Comparison of ENCODE assay signal across 13 mouse cellular contexts in genomic region chr10:27384636-27385035, GRCm38 (mm10).
DNase-seq lines count a peak whose midpoint lies in the region; ATAC-seq and TF ChIP-seq lines count a peak whose summit lies in the region.
"Had no signal": no experiment of that assay in that cellular context is flagged by ENCODE, and none has a peak within 500 bp of the region (broad histone marks: within the 10 kb centered on the region; RNA-seq: fewer than 3 reads in every experiment).

No protein-coding gene starts in this region.

- no peaks in the 10 kb centered on the region for H3K79me2 ChIP-seq in myocyte (ENCODE audit: control insufficient read depth, insufficient read depth)

- no peaks in the 10 kb centered on the region for H3K27me3 ChIP-seq in hindbrain, postnatal 0 days (ENCODE audit: insufficient read depth, low read length)
- no peaks in the 10 kb centered on the region for H3K27me3 ChIP-seq in hindbrain, embryonic 16.5 days (replicated peaks; ENCODE audit: control insufficient read depth, insufficient read depth, low read length)
- no peaks in the 10 kb centered on the region for H3K27me3 ChIP-seq in myocyte (ENCODE audit: control insufficient read depth, insufficient read depth, insufficient read length)
- H3K27me3 ChIP-seq in kidney, embryonic 14.5 days (ENCODE audit: control insufficient read depth, insufficient read depth, low read length), result no peaks in the 10 kb centered on the region
- H3K27me3 ChIP-seq: lung, embryonic 15.5 days; stomach, embryonic 15.5 days had no signal

- H3K27ac ChIP-seq in hindbrain, postnatal 0 days, result no peak overlapping the region
- H3K27ac ChIP-seq in hindbrain, embryonic 16.5 days (ENCODE audit: low read depth, low read length), result no peak overlapping the region
- no peak overlapping the region for H3K27ac ChIP-seq in kidney, embryonic 14.5 days (ENCODE audit: low read depth, low read length)
- H3K27ac ChIP-seq: hindbrain, embryonic 14.5 days; kidney, postnatal 0 days; lung, embryonic 15.5 days; stomach, embryonic 15.5 days had no signal

- no peak overlapping the region for H3K4me2 ChIP-seq in hindbrain, postnatal 0 days (ENCODE audit: low read depth, low read length)
- no peak overlapping the region for H3K4me2 ChIP-seq in hindbrain, embryonic 16.5 days (ENCODE audit: low read length)
- peak overlapping the region; percentile 25 for H3K4me2 ChIP-seq in myocyte (ENCODE audit: low read depth)
- no peak overlapping the region for H3K4me2 ChIP-seq in kidney, embryonic 14.5 days (replicated peaks; ENCODE audit: low read depth, low read length)
- H3K4me2 ChIP-seq: hindbrain, embryonic 14.5 days; lung, embryonic 15.5 days; stomach, embryonic 15.5 days had no signal

- H3ac ChIP-seq in myocyte (ENCODE audit: control insufficient read depth, insufficient read length), result no peak overlapping the region

- ATAC-seq in hindbrain, postnatal 0 days, result no peak; the same call in 1 of the 2 replicates
- ATAC-seq in hindbrain, embryonic 16.5 days, result no peak
- ATAC-seq in kidney, embryonic 14.5 days (ENCODE audit: low FRiP score, low TSS enrichment), result no peak

- WGBS in hindbrain, postnatal 0 days, result 66% methylated on average over 4 of the region's 4 CpGs
- WGBS in hindbrain, embryonic 16.5 days, result 73% methylated on average over 4 of the region's 4 CpGs
- WGBS in kidney, embryonic 14.5 days, result 81% methylated on average over 4 of the region's 4 CpGs

- no peak for TF ChIP-seq CTCF in hindbrain, postnatal 0 days (IDR thresholded peaks at IDR 0.05; ENCODE audit: low read depth)

- H3K4me3 ChIP-seq in hindbrain, postnatal 0 days (ENCODE audit: low read length), result no peak overlapping the region
- no peak overlapping the region for H3K4me3 ChIP-seq in hindbrain, embryonic 16.5 days (ENCODE audit: low read length)
- no peak overlapping the region for H3K4me3 ChIP-seq in myocyte
- H3K4me3 ChIP-seq in kidney, embryonic 14.5 days (ENCODE audit: low read length), result no peak overlapping the region
- H3K4me3 ChIP-seq: erythroblast, embryonic 14.5 days; lung, embryonic 15.5 days; stomach, embryonic 15.5 days had no signal

- no peaks in the 10 kb centered on the region for H3K36me3 ChIP-seq in hindbrain, postnatal 0 days (ENCODE audit: insufficient read depth, low read length)
- H3K36me3 ChIP-seq in hindbrain, embryonic 16.5 days (ENCODE audit: control insufficient read depth, insufficient read depth, low read length), result no peaks in the 10 kb centered on the region
- H3K36me3 ChIP-seq in myocyte (ENCODE audit: control insufficient read depth, insufficient read depth), result no peaks in the 10 kb centered on the region
- H3K36me3 ChIP-seq in kidney, embryonic 14.5 days (ENCODE audit: control insufficient read depth, insufficient read depth, low read length), result no peaks in the 10 kb centered on the region
- H3K36me3 ChIP-seq: lung, embryonic 15.5 days; stomach, embryonic 15.5 days had no signal

- peak; percentile 22 for DNase-seq in hindbrain, postnatal 0 days (ENCODE audit: low spot score)
- peak; percentile 26 for DNase-seq in fibroblast of lung, adult 2 months (ENCODE audit: low read depth)
- peak; percentile 50 for DNase-seq in layer of hippocampus, adult 11-12 months (ENCODE audit: low spot score)
- DNase-seq in adrenal gland, adult 18-20 months (ENCODE audit: low spot score in 2 of 2), result no peak
- no peak for DNase-seq in embryo, embryonic 10 days (ENCODE audit: low spot score)

- H3K9me3 ChIP-seq in hindbrain, postnatal 0 days (ENCODE audit: low read length), result no peaks in the 10 kb centered on the region
- no peaks in the 10 kb centered on the region for H3K9me3 ChIP-seq in hindbrain, embryonic 16.5 days (ENCODE audit: control insufficient read depth, low read length)
- H3K9me3 ChIP-seq in kidney, embryonic 14.5 days (ENCODE audit: control insufficient read depth, low read length), result no peaks in the 10 kb centered on the region
- H3K9me3 ChIP-seq: lung, embryonic 15.5 days; stomach, embryonic 15.5 days had no signal

- no peak overlapping the region for H3K9ac ChIP-seq in hindbrain, postnatal 0 days (replicated peaks; ENCODE audit: low read length)
- no peak overlapping the region for H3K9ac ChIP-seq in hindbrain, embryonic 16.5 days (ENCODE audit: low read depth, low read length)
- no peak overlapping the region for H3K9ac ChIP-seq in kidney, embryonic 14.5 days (ENCODE audit: low read depth, low read length)
- H3K9ac ChIP-seq: hindbrain, embryonic 14.5 days; lung, embryonic 15.5 days; stomach, embryonic 15.5 days had no signal

- no peak for TF ChIP-seq POLR2A in myocyte (IDR thresholded peaks at IDR 0.05; ENCODE audit: insufficient read length, low read depth)

- H3K4me1 ChIP-seq in hindbrain, postnatal 0 days (ENCODE audit: insufficient read depth, low read length), result no peaks in the 10 kb centered on the region
- H3K4me1 ChIP-seq in hindbrain, embryonic 16.5 days (ENCODE audit: control insufficient read depth, insufficient read depth, low read depth, low read length), result no peaks in the 10 kb centered on the region
- H3K4me1 ChIP-seq in kidney, embryonic 14.5 days (ENCODE audit: control insufficient read depth, insufficient read depth, low read length), result no peaks in the 10 kb centered on the region
- H3K4me1 ChIP-seq: lung, embryonic 15.5 days; stomach, embryonic 15.5 days had no signal

TF ChIP-seq in myocyte, 11 proteins besides CTCF, POLR2A, EP300 and RAD21:
- TF ChIP-seq MYOD1 (IDR thresholded peaks at IDR 0.05; ENCODE audit: control insufficient read depth in 1 of 3, insufficient read length in 2 of 3, low read depth in 2 of 3) (no peak), MYOG (IDR thresholded peaks at IDR 0.05; ENCODE audit: control insufficient read depth in 1 of 3, insufficient read depth in 1 of 3, insufficient read length in 2 of 3, low read depth in 2 of 3) (no peak), POLR2AphosphoS2 (IDR thresholded peaks at IDR 0.05; ENCODE audit: insufficient read length, low read depth) (no peak)
TF ChIP-seq in myocyte: peak in this region for 0.

Comparison
In these comparisons a context has a peak if more than half of its experiments do, and no peak if none do; other contexts are left out.
1. DNase-seq: peak in hindbrain, postnatal 0 days (single experiment), fibroblast of lung, adult 2 months (single experiment) and layer of hippocampus, adult 11-12 months (single experiment); none in adrenal gland, adult 18-20 months (0 of 2) and embryo, embryonic 10 days (single experiment).